Comparison of ENCODE assay signal across 8 mouse cellular contexts in genomic region chr1:128875289-128875688, GRCm38 (mm10).
DNase-seq lines count a peak whose midpoint lies in the region; ATAC-seq and TF ChIP-seq lines count a peak whose summit lies in the region.

No protein-coding gene starts in this region.

- no peak overlapping the region for H3K4me2 ChIP-seq in forebrain, embryonic 16.5 days (ENCODE audit: low read length)
- H3K4me2 ChIP-seq in midbrain, embryonic 16.5 days (ENCODE audit: low read length): no peak overlapping the region

- TF ChIP-seq POLR2A in brain, embryonic 14.5 days (IDR thresholded peaks at IDR 0.05; ENCODE audit: borderline replicate concordance, extremely low read depth, insufficient read depth, insufficient read length, poor library complexity, severe bottlenecking): no peak

- peak; percentile 77 for ATAC-seq in forebrain, embryonic 16.5 days
- ATAC-seq in midbrain, embryonic 16.5 days: peak; percentile 70

- H3K4me1 ChIP-seq in E14TG2a.4 (replicated peaks; ENCODE audit: low read depth, low read length): peaks cover 7% of the 10 kb centered on the region; the same call in 1 of the 2 replicates
- H3K4me1 ChIP-seq in forebrain, embryonic 16.5 days (replicated peaks; ENCODE audit: control insufficient read depth, insufficient read depth, low read length): no peaks in the 10 kb centered on the region
- no peaks in the 10 kb centered on the region for H3K4me1 ChIP-seq in midbrain, embryonic 16.5 days (ENCODE audit: control insufficient read depth, insufficient read depth, low read length)

- TF ChIP-seq CTCF in E14TG2a.4 (conservative IDR thresholded peaks at IDR 0.05; ENCODE audit: low read length): peak; percentile 90
- TF ChIP-seq CTCF in brain, embryonic 14.5 days (IDR thresholded peaks at IDR 0.05; ENCODE audit: borderline replicate concordance, extremely low read depth, insufficient read depth, insufficient read length): peak; percentile 82; the same call in 1 of the 2 replicates
- peak; percentile 98 for TF ChIP-seq CTCF in layer of hippocampus, adult 2 months (conservative IDR thresholded peaks at IDR 0.05)

- H3K9me3 ChIP-seq in E14TG2a.4 (ENCODE audit: low read length): no peaks in the 10 kb centered on the region
- no peaks in the 10 kb centered on the region for H3K9me3 ChIP-seq in forebrain, embryonic 16.5 days (ENCODE audit: control insufficient read depth, low read length)
- no peaks in the 10 kb centered on the region for H3K9me3 ChIP-seq in midbrain, embryonic 16.5 days (replicated peaks; ENCODE audit: control insufficient read depth, low read length, poor library complexity, severe bottlenecking)

- H3K36me3 ChIP-seq in E14TG2a.4 (ENCODE audit: insufficient read depth, low read length): no peaks in the 10 kb centered on the region
- no peaks in the 10 kb centered on the region for H3K36me3 ChIP-seq in forebrain, embryonic 16.5 days (ENCODE audit: control insufficient read depth, insufficient read depth)
- H3K36me3 ChIP-seq in midbrain, embryonic 16.5 days (ENCODE audit: control insufficient read depth, insufficient read depth, low read length): no peaks in the 10 kb centered on the region

- H3K4me3 ChIP-seq in E14TG2a.4 (replicated peaks; ENCODE audit: low read length): no peak overlapping the region
- H3K4me3 ChIP-seq in forebrain, embryonic 16.5 days (replicated peaks; ENCODE audit: low read length): no peak overlapping the region
- H3K4me3 ChIP-seq in layer of hippocampus, adult 2 months: no peak overlapping the region
- H3K4me3 ChIP-seq in midbrain, embryonic 16.5 days (ENCODE audit: low read depth, low read length): no peak overlapping the region

- H3K27ac ChIP-seq in forebrain, embryonic 16.5 days (ENCODE audit: low read length): no peak overlapping the region
- H3K27ac ChIP-seq in layer of hippocampus, adult 2 months: no peak overlapping the region
- H3K27ac ChIP-seq in midbrain, embryonic 16.5 days (ENCODE audit: low read length): no peak overlapping the region

- intact Hi-C loops in heart, postnatal 14 days (cut with DNase I): loop anchor here (2.0 to 10.0 kb wide), 4 partner anchors 204 to 1498 kb away; no protein-coding TSS in a partner anchor

- WGBS in forebrain, embryonic 16.5 days: 10% methylated on average over 8 of the region's 8 CpGs
- WGBS in midbrain, embryonic 16.5 days: 8% methylated on average over 8 of the region's 8 CpGs

- H3K27me3 ChIP-seq in E14TG2a.4 (ENCODE audit: insufficient read depth, low read length): no peaks in the 10 kb centered on the region
- no peaks in the 10 kb centered on the region for H3K27me3 ChIP-seq in forebrain, embryonic 16.5 days (replicated peaks; ENCODE audit: control insufficient read depth, insufficient read depth, low read length)
- H3K27me3 ChIP-seq in midbrain, embryonic 16.5 days (ENCODE audit: control insufficient read depth, insufficient read depth, low read depth, low read length): no peaks in the 10 kb centered on the region

- no peak overlapping the region for H3K9ac ChIP-seq in forebrain, embryonic 16.5 days (replicated peaks; ENCODE audit: low read depth, low read length)
- H3K9ac ChIP-seq in midbrain, embryonic 16.5 days (ENCODE audit: low read depth, low read length): no peak overlapping the region

- peak; percentile 22 to 56 for DNase-seq in heart, postnatal 14 days
- DNase-seq in heart, adult 8-10 months (ENCODE audit: low spot score): no peak
- peak; percentile 81 for DNase-seq in brain, embryonic 14.5 days (ENCODE audit: low read depth)
- DNase-seq in layer of hippocampus, adult 2 months (ENCODE audit: low spot score in 2 of 2): peak; percentile 33 to 65
- peak; percentile 15 to 19 for DNase-seq in thymus, postnatal 36 days
